Mouse (Mus musculus) olfactory bulb, adult 2 months (tissue): ENCODE measurements around the gene Ift20.

Experiments used
- CTCF ChIP-seq: fragments of 200-500 bp; IDR thresholded peaks from 2 replicates; pipeline ENCODE4 v1.5.1; 2012; ENCODE audit warnings: low read depth, mild to moderate bottlenecking, low read length, moderate library complexity; ENCODE audit not compliant: insufficient read depth
- POLR2A ChIP-seq: fragments of 200-500 bp; IDR thresholded peaks from 2 replicates; pipeline ENCODE4 v1.6.1; 2012; ENCODE audit warnings: mild to moderate bottlenecking, low read depth, low read length, moderate library complexity; ENCODE audit not compliant: insufficient read depth

GRCm38 (mm10) chr11:78574536-78574935 lies 38.4 kb downstream of the Ift20 start:
- no peak for TF ChIP-seq CTCF
- TF ChIP-seq POLR2A = no peak
